Mouse (Mus musculus): ENCODE data around the gene Bcl2l2.

The Bcl2l2 gene

DNA sequence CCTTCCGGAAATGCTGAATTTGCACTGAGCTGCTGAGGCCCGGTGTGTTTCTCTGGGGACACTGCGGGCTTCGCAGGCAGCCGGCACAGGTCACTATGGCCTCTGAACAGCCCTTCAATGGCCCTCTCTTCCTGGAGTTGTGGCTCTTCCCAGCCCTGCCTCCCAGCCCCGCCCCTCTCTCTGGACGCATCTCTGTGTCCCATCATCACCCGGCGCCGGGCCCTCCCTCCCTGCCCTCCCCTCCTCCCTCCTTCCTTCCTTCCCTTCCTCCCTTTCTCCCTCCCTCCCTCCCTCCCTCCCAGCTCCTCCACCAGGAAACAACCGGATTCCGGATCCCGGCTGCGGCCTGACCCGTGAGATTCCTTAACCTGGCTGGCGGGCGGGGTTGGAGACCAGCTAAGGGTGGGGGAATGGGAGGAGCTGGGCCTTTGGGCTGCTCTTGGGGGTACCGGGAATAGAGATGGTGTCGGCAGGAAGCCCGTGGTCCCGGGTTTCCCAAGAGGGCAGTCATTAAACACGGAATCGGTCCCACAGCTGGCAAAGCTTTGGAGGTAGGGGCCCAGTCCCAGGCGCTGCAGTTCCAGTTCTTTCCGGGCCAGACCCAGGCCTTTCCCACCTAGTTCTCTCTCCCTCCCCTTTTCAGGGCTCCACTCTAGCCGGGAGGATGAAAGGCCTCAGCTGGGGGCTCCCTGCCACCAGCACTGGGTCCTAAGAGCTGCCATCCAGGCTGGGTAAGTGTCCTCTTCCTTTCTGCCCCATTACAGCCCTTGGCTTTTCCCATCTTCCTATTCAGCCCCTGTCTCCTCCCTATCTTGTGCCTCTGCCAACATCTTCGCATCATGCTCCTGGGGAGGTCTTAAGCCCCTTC, at the start of gene Bcl2l2, which contains the start of gene Gm20521:
Gene Bcl2l2 (plus strand): TSS at position 224 of the 868 bp plus-strand sequence.
Gene Gm20521 (plus strand): TSS at position 288 of the 868 bp plus-strand sequence.
- DNase-seq (ENCODE audit: low spot score): peak; percentile 73

DNA sequence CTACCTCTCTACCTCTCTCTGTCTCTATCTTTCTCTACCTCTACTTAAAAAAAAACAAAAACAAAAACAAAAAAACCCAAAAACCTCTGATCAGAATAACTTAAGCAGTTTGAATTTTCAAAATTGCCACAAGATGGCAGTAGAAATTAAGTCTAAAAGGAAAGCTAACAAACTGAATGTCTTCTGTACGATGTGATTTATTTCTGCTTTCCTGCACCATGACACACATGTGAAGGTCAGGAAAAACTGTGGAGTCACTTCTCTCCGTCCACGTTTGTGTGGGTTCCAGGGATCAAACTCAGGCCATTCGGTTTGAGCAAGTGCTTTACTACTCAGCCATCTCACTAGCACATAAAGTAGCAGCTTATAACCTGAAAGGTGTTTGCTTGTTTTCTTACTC, 39.7 kb upstream of the Bcl2l2 start:
- no peak for DNase-seq (ENCODE audit: low spot score)

DNA sequence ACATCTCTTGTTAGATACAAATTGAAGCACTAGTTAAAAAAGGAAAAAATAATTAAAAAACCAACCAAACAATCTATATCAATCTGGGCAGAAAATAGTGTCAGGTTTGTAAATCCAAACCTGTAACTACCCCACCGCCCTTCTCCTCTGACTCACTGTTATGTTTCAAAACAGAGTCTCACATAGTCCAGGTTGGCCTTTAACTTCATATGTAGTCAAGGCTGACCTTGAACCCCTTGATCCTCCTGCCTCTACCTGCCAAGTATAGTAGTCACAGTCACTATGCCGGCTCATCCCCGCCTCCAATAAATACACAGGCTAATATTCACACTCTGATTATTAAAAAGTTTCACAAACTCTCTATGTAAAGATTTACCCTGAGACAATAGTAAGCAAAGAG, 27.5 kb upstream of the Bcl2l2 start:
- no peak for DNase-seq (ENCODE audit: low spot score)

DNA sequence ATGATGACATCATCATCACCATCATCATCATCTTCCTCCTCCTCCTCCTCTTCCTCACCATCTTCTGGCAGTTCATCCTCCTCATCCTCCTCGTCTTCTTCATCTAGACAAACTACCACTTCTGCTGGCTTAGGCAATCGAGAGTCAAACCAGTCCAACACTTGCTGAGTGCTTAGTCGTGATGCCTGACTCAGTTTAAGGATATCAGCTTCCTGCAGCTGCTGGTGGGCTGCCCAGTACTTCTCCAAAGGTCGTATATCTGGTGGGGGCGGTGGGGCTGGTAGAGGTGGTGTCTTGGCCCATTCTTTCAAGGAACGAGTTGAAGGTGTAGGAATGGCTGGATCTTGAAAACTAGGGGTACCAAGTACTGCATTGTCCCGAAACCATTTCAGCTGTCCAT, 26.5 kb upstream of the Bcl2l2 start:
- no peak for DNase-seq (ENCODE audit: low spot score)

DNA sequence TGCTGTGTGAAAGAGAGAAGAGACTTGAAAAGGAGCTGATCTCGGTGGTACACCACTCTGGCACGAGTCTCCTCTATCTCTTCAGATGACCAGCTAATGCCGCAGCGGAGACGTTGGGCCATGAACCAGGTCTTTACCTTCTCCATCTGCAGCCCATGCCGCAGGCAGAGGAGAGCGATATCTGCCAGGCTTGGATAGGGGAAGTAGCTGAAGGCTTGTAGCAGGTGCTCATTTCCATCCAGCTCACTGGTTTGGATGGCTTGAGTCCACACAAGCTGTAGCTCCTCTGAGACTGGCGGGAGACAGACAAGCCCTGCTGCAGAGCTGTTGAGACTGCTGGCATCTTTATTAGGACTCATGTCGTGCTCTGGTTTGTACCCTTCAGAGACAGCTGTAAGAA, 25.3 kb upstream of the Bcl2l2 start:
- no peak for DNase-seq (ENCODE audit: low spot score)

DNA sequence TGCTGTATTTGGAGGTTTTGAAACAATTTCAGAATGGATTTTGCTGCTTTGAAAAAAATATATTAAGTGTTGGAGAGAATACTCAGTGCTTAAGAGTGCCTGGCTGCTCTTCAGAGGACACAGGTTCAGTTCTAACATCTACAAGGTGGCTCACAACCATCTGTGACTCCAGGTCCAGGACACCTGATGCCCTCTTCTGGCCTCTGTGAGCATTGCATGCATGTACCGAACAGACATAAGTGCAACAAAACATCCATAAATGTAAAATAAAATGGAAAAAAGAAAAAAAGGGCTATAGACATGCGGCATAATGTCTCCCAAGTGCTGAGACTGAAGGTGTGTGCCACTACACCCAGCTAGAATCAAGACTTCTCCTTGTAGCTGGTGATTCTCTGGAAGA, 22.7 kb upstream of the Bcl2l2 start:
- peak; percentile 53 for DNase-seq (ENCODE audit: low spot score)

DNA sequence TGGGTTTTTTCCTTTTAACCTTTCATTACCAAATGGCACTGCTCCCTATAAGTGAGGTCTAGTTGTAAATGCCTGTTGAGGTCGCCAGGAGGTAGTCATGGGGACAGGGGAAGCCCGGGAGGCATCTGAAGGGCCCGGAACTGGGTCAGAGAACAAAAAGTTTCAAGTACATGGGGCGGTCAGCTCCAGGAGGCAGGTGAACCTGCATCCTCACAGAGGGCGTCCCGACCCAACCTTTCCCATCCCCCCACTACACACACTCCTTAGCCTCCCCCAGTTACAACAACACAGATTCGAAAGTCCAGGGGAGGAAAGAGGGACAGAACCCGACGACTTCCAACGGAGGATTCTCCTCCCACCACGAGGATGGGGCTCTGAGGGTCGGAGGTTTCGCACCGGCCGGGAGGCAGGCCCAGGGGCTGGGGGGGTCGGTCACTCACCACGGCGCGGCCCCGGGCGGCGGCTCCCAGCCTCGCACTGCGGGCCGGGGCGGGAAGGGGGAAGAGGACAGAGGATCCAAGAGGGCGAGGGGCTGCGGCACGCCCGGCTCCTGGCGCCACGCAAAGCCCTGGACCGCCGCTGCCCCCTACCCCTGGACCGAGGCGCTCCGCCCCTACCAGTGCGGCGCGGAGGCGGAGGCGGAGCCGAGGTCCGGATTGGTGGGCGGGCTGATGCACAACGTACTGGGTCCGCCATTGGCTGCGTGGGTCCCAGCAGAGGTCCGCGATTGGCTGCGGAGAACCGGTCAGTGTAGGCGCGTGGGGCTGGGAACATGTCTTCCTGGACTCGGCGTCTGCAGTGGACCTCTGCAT, 19.5 kb upstream of the Bcl2l2 start:
- DNase-seq (ENCODE audit: low spot score): peak; percentile 83

DNA sequence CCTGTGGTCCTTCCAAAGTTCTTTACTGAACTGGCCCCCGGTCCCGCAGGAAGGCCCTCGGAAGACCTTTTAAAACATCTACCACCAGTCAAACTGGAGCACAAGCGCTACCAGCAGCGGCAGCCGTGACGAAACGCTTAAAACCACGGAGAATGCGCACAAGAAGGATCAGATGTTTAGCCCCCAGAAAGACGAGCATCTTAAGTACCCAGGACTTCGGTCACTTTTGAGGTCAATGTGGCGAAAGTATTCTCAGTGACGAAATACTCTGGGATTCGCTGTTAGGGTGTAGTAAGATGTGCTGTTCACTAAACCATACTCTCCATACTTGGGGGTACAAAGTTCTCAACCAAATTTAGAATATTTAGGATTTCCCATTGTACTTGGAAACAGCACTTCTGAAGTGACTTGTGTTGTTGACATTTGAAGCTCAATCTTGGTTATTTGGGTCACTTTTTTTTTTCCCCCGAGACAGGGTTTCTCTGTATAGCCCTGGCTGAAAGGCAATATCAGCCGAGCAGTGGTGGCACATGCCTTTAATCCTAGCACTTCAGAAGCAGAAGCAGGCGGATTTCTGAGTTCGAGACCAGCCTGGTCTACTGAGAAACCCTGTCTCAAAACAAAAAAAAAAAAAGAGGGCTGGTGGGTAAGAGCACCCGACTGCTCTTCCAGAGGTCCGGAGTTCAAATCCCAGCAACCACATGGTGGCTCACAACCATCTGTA, 18.7 kb upstream of the Bcl2l2 start:
- DNase-seq (ENCODE audit: low spot score): no peak

DNA sequence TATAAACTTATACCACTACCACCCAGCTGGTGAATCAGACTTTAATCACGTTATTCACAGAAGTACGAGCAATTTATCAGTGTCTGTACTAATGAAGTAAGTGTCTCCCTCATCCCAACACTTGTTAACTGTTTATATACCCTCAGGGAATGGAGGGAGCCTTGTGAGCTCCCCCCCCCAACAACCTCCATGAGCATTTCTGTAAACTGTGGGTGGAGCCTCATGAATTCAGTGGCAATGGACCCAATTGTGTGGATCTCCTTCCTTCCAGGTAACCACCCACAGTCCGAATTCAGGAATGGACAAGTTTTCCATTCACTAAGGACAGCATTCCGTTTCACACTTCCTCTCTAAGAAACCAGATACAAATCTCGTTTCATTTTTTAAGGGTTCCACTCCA, 17.6 kb upstream of the Bcl2l2 start:
- no peak for DNase-seq (ENCODE audit: low spot score)

DNA sequence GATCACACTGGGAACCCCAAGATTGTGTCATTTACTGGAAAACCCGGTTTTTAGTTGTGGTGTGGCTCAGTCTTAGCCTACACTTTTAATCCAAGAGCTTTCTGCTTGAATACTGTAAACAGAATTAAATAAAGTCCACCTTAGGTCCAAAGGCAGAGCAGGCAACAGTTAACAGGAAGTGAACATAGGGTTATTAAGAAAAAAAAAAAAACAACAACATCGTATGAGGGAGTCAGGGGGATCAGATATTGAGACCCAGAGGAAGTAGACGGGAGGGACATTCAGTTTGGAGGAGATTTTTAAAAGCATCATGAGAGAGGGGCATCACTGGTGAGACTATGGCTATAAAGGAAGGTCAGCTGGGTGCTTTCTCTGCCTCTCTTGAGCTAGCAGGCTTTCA, 16.9 kb upstream of the Bcl2l2 start:
- DNase-seq (ENCODE audit: low spot score): no peak

DNA sequence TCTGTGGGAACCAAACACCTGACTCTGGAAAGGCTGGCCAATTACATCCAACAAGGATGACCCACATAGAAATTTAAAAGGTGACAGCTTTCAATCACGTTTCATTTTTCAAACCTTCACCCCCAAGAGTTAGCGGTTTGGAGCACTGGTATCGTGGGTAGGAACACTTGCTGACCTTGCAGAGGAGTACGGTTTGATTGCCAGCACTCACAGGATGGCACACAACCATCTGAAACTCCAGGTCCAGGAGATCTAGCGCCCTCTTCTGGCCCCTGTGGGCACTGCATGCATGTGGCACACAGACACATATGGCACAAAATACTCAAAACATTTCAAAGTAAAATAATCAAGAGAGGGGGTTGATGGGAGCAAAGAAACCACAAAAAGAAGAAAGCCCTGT, 16.2 kb upstream of the Bcl2l2 start:
- no peak for DNase-seq (ENCODE audit: low spot score)

DNA sequence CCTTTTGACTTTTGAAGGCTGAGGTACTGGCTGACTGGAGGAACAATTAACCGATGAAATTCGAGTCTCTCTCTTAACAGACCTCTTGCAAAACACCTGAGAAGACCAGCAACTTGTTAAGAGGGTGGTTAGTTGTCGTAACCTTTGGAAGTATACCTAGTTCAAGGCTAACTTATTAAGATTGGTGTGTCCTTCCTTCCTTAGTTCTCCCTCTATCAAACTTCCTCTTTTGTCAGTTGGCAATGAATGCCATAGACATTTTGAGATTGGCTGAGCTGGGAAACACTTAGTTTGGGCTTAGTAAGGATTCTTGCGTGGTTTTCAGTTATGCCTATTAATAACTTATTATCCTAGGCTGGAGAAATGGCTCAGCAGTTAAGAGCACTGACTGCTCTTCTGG, 15.2 kb upstream of the Bcl2l2 start:
- DNase-seq (ENCODE audit: low spot score): no peak

DNA sequence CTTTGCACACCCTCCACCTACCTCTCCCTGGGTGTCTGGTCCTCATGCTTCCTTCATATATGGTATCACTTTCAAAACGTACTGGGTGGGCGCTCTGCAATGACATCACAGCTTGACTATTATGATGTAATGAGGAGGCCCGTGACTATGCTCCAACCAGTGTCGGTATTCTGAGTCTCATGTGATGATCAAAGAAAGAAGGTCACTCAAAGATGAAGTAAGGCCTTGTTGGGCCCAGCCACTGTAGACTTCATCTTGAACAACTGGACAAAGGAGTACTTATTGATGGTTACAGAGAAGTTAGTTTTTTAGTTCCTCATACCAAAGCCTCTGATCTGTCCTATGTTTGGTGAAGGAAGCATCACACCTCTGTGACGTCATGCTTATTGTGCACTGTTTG, 12.3 kb upstream of the Bcl2l2 start, which contains the start of gene Homez:
Gene Homez (minus strand): TSS at position 101 of the 400 bp plus-strand sequence.
- no peak for DNase-seq (ENCODE audit: low spot score)

DNA sequence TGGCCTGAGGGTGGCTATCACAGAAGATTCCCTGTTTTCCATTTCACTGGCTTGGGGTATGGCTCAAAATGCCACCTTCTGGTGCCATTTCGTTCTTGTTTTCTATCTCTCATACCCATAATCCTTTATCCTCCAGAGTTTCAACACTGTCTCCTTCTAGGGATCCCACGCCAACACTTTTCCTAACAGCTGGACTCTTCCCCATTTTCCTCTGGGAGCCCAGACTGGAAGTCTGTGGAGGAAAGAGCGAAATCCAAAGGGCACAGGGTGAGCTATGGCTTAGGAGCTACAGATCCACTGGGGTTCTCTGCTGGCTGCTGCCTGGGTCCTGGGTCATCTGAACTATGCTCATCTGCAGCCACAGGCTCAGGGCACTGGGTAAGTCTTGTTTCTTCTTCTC, 9.0 kb upstream of the Bcl2l2 start:
- no peak for DNase-seq (ENCODE audit: low spot score)

DNA sequence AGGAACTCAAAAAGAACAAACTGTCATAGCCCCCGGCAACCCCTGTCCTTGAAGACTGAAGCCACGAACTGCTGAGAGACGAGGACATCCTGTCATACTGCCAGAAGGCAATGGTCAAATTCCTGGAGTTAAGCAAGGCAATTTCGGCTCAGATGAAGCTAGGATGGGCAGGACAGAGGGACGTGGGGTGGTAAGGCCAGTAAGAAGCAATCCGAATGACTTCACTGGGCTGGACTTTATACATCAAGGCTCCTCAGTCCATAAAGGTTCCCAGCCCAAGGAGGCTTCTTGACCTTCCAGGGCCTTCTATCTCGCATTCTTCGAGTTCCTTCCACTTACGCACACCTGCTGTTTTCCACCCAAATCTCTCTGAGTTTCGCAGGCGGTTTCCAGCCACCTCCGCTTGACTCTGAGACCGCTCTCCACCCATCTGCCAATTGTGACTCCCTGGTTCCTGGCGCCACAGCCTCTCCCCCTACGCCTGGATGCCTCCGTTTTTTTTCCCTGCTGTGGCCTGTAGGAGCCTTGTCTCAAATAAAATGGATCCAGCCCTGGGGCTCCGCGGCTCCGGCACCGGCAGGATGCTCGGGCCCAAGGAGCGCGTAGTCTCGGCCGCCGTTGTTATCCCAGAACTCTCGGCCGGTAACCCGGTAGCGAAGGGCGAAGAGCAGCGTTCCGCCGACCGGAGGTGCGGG, 7.2 kb upstream of the Bcl2l2 start:
- DNase-seq (ENCODE audit: low spot score): no peak

DNA sequence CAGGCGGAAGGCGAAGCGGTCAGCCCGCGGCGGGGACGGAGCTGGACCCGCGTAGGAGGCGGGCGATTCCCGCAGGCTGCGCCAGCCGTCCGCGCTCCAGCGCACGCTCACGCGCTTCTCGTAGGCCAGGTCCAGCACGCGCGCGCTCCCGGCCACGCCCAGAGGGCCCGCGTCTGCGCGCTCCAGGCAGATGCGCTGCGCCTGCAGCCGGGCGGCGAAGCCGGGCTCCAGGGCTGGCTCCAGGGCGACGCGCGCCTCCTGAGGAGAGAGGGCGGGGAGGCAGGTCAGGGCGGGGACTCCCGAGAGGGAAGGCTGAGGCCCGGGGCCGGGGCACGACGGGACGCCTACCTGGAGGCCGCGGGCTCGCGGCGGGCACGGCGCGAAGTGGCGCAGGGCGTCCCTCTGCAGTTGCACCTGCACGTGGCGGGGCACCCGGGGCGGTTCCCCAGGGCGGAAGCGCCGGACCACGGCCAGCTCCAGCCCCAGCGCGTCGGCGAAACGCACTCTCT, 6.6 kb upstream of the Bcl2l2 start:
- DNase-seq (ENCODE audit: low spot score): peak; percentile 84

DNA sequence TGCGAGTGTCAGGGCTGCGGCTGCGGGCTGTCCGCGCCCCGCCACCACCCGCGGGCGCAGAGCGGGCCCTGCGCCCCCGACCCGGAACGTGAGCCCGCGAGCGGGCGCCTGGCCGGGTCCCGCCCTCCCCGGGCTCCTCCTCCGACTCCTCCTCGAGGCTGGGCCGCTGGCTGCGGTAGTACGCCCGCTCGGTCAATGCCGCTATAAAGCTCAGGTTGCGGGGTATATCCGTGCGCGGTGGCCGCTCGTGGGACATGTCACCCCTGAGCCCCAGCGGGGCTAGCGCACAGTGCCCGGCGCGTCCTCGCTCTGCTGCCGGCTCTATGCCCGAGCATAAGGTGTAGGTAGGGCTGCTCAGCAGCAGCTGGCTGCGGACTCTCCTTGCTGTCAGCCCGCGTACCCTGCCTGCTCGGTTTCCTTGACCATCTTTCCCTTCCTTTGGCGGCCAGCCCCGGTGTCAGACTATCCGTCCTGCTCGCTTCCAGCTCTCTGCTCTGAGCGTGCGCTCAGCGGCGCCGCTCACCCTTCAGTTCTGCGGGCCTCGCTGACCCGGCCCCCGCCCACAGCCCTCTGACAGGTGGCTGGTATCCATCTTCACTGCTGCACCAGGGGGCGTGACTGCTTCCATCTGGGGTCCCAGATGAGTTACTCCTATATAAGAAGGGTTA, 6.0 kb upstream of the Bcl2l2 start, which contains the start of gene Ppp1r3e:
Gene Ppp1r3e (minus strand): TSS at position 503 of the 668 bp plus-strand sequence.
- peak; percentile 66 for DNase-seq (ENCODE audit: low spot score)

DNA sequence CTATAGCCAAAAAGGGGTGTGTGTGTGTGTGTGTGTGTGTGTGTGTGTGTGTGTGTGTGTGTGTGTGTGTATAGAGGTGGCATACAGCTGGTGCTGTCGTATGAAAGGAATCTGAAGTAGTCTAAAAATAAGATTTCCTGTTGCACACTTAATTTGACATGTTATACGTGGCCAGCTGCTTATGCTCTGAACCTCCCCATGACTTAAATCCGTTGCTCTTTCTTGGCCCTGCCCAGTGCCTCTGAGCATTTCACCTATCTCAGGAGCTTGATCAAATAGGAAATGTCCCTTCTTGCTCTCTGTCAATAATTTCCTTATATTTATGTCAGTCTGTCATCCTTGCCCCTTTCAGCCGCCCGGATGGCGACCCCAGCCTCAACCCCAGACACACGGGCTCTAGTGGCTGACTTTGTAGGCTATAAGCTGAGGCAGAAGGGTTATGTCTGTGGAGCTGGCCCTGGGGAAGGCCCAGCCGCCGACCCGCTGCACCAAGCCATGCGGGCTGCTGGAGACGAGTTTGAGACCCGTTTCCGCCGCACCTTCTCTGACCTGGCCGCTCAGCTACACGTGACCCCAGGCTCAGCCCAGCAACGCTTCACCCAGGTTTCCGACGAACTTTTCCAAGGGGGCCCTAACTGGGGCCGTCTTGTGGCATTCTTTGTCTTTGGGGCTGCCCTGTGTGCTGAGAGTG, 990 bp downstream of the Bcl2l2 start:
- DNase-seq (ENCODE audit: low spot score): no peak

DNA sequence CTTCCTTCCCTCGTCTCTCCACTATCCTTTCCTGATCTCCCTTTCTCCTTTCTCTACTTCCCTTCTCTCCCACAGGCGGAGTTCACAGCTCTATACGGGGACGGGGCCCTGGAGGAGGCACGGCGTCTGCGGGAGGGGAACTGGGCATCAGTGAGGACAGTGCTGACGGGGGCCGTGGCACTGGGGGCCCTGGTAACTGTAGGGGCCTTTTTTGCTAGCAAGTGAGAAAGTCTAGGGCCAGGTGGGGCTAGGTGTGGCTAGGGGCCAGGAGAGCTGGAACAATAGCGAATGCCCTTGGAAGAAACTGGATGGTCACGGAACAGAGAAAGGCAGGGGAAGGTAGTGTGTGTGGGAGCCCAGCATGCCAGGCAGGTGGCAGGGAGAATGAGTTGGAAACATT, 2.1 kb downstream of the Bcl2l2 start:
- no peak for DNase-seq (ENCODE audit: low spot score)

DNA sequence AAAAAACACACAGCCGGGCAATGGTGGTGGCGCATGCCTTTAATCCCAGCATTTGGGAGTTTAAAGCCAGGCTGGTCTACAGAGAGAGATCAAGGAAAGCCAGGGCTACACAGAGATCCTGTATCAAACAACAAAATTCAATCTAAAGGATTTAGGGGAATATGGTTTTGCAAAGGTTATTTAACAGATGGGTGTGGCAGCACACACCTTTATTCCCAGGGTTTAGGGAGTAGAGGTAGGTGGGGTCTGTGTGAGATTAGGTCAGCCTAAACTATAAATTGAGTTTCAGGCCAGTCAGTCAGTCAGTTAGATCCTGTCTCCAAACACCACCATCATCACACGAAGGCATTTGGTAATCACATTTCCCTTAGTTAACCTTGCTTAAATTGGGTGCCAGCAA, 9.0 kb downstream of the Bcl2l2 start, which contains the start of gene Pabpn1:
Gene Pabpn1 (plus strand): TSS at position 301 of the 400 bp plus-strand sequence.
- no peak for DNase-seq (ENCODE audit: low spot score)
